Mouse (Mus musculus): ENCODE data around the gene Krt25.
A peak's percentile ranks its signal among the peaks of the same experiment; 100 is the strongest.

Krt25 gene

GRCm38 (mm10) chr11:99322851-99323250 is at the start of gene Krt25:
Krt25 (minus strand) TSS chr11:99322951.
- DNase-seq = no peak

GRCm38 (mm10) chr11:99369853-99370451 is 47.2 kb upstream of the Krt25 start:
- peak; percentile 18 to 25 for DNase-seq

DNA sequence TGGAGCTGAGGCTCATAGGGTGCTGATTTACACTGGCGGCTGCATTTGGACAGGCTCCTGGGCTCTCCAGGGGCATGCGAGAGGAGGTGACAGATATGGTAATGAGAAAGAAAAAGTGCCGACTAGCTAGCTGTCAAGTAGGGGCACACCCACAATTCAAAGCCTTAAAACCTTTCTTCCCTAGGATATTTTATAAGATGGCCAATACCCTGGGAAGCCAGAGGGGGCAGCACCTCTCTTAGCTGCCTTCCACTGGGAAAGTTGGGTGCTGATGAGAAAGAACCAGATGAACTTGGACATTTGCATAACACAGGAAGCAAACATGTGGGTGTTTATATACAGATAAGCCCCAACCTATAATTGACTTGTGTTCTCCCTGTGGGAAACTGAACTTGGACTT is 46.5 kb upstream of the Krt25 start:
- no peak for DNase-seq

GRCm38 (mm10) chr11:99366791-99367190 is 44.0 kb upstream of the Krt25 start:
- DNase-seq = peak; percentile 5 to 13

DNA sequence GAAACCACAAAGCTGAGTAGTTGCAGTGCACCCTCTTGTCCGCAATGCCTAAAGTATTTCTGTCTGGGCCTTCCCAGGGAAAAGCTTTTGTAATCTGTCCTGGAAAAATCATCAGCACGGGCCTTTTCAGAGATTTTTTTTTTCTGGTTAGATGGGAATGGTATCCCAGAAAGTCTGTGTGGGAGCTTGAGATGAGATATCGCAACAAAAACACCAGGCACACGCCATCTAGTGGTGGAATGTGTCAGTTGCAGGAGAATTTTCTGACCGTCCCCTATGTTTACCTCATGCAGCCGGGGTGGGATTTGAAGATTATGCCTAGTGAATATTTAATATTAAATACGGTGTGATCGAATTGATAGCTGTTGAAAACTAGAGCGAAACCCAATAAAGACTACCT is 41.7 kb upstream of the Krt25 start:
- peak; percentile 36 to 42 for DNase-seq

DNA sequence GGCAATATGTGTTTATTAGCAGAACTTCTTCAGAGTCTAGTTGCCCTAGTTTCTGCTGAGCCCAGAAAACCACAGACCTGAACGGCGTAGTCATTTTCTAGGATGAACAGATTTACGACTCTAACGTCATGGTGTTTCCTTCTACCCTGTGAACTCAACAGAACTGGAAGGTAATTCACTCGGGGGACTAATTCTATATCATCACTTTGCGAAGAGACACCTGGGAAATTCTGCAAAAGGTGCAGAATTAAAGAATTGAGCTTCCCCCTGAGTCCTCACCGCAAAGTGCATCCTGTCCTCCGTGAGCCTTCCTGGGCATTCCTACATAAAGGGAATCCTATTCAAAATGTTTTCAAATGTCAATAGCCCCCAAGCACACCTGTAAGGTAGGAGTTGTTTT is 38.7 kb upstream of the Krt25 start:
- no peak for DNase-seq

DNA sequence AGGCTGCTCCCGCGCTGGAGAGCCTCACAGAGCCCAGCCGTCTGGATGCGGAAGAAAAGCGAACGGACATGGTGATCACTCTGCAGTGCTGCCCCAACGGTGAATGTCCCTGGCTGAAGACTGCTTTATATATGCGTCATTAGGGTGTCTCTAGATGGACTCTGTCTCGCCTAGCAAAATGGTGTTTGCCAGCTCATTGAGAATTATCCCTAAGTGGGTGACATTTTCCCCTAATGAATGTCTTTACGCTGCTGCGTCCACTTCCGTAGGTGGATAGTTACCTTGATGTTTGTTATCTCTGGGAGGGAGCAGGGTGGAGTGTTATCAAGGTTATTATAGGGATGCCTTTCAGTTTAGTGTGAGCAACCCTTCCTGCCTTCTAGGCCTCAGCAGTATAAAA is 28.3 kb upstream of the Krt25 start, which contains the start of gene Krt27:
Gene Krt27, minus strand, starts transcription at position 101 of the 400 bp plus-strand sequence.
- no peak for DNase-seq

GRCm38 (mm10) chr11:99339299-99339847 is 16.6 kb upstream of the Krt25 start:
- DNase-seq = no peak

- no peak for DNase-seq
Measured at GRCm38 (mm10) chr11:99337866-99338265, 15.1 kb upstream of the Krt25 start, which contains the start of gene Krt26. Krt26 (minus strand) TSS chr11:99337966.

- no peak for DNase-seq
Measured at GRCm38 (mm10) chr11:99333426-99333825, 10.7 kb upstream of the Krt25 start.

DNA sequence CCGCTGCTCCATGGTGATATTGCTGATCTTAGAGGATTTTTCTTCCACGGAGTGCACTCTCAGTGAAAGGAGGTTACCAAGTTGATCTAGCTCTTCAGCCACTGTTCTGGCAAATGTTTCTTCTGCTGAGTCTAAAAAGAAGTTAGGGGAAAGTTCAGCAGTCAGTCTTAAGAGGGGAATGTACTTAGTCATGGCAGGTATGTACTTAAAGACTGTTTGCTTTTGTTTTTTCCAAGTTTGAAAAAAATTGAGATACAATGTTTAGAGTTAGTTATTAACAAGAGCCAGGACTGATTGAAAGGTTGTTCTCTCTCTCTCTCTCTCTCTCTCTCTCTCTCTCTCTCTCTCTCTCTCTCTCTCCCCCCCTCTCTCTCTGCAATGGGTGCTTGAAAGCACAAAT is 6.9 kb upstream of the Krt25 start:
- DNase-seq = no peak

- no peak for DNase-seq
Measured at GRCm38 (mm10) chr11:99321094-99321493, 1.7 kb downstream of the Krt25 start.

DNA sequence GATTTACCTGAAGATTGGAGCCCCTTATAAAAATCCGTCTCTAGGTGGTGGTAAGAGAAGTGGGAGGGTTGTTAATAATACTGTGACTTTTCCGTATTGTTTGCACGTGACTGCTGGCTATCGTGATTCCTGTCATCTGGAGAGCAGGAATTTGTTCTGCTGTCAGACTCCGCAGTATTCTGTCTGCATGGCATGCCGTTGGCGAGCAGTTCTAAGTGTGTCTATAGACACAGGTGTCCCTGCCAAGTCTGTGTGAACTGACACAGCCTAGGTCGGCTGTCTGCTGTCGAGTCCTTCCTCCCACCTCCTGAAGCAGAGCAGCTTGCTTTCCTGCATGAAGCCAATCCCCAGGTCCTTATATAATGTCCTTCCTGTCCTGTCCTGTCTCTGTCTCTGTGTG is 3.6 kb downstream of the Krt25 start:
- no peak for DNase-seq

GRCm38 (mm10) chr11:99316543-99316942 is 6.2 kb downstream of the Krt25 start:
- DNase-seq = no peak

DNA sequence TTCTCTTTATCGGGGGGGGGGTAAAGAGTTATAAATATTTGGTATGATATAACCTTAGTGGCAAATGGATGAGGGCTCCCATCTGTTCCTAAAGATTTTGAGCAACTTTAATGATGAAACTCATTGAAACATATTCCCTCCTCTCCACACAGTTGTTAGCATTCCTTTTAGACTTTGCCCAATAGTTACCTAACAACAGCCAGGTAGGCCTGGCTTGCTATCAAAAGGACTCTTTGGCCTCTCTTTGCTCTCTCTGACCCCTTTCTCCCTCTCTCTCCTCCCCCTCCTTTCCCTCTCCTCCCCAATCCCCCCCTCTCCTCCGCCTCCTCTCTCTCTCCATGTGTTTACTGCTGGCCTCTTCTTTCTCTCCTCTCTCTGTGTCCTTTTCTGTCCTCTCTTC is 8.2 kb downstream of the Krt25 start:
- no peak for DNase-seq

DNA sequence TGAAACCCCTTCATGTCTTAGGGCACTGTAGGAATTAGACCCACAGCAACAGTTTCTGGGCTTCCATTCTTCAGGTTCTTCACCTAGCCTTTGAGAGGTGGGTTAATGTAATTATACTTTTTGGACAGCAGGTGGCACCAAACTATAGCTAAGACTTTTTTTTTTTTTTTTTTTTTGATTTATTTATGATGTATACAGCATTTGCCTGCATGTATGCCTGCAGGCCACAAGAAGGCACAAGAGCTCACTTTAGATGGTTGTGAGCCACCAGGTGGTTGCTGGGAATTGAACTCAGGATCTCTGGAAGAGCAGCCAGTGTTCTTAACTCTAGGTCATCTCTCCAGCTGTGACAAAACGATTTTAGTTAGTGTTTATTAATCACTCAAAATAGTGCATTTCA is 11.9 kb downstream of the Krt25 start:
- peak; percentile 52 to 54 for DNase-seq

GRCm38 (mm10) chr11:99307579-99307978 is 15.2 kb downstream of the Krt25 start:
- DNase-seq = peak; percentile 76 to 81

GRCm38 (mm10) chr11:99295039-99295438 is 27.7 kb downstream of the Krt25 start:
- no peak for DNase-seq

- peak; percentile 61 to 63 for DNase-seq
Measured at GRCm38 (mm10) chr11:99292846-99293245, 29.9 kb downstream of the Krt25 start.

DNA sequence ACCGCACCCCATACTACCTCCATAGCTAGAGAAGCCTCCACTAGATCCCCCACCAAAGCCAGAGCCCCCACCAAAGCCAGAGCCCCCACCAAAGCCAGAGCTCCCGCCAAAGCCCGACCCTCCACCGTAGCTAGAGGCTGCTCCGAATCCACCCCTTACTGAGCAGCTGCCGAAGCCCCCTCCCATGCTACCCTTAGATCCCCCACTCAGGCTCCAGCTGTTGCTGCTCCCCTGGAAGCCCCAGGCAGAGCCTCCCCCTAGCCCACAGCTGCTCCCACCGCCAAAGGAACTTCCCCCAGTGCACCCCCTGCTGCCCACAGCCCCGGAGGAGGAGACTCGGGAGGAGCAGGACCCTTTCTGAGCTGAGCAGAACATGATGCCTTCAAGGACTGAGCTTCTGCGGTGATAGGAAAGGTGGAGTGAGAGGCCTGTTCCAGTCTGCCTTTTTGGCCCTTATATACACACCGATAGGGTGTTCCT is 37.9 kb downstream of the Krt25 start, which contains the start of gene Krt24:
Gene Krt24, minus strand, starts transcription at position 430 of the 480 bp plus-strand sequence.
- DNase-seq = no peak

- DNase-seq = no peak
Measured at GRCm38 (mm10) chr11:99284011-99284410, 38.7 kb downstream of the Krt25 start.

GRCm38 (mm10) chr11:99283334-99283733 is 39.4 kb downstream of the Krt25 start:
- no peak for DNase-seq

- DNase-seq = no peak
Measured at GRCm38 (mm10) chr11:99281116-99281515, 41.6 kb downstream of the Krt25 start.

- DNase-seq = no peak
Measured at GRCm38 (mm10) chr11:99279986-99280385, 42.8 kb downstream of the Krt25 start.

- no peak for DNase-seq
Measured at GRCm38 (mm10) chr11:99276786-99277185, 46.0 kb downstream of the Krt25 start.
